Mouse (Mus musculus) cerebellum, adult 2 months (tissue): ENCODE data around the gene Mettl8. TPM values are rescaled to one million over a fixed set of nuclear protein-coding genes. Genes with fewer than 3 reads are reported as not detected.

Experiments used
- DNase-seq, 2 experiments: peaks; one replicate each; pipeline ENCODE4 v3.0.0; 2021
- H3K27ac ChIP-seq: fragments of 200-500 bp; 2 replicates; pipeline ENCODE4 v1.5.1; 2012; ENCODE audit warnings: low read length, control low read depth, inconsistent platforms; ENCODE audit not compliant: insufficient read depth
- H3K27me3 ChIP-seq: fragments of 200-500 bp; 2 replicates; pipeline ENCODE4 v1.6.1; 2012; ENCODE audit warnings: inconsistent platforms, mild to moderate bottlenecking, low read length, moderate library complexity; ENCODE audit not compliant: control insufficient read depth, insufficient read depth
- H3K4me1 ChIP-seq: fragments of 200-500 bp; 2 replicates; pipeline ENCODE4 v1.6.1; 2011; ENCODE audit warnings: low read length; ENCODE audit not compliant: control insufficient read depth, insufficient read depth
- H3K4me3 ChIP-seq: fragments of 200-500 bp; replicated peaks from 2 replicates; pipeline ENCODE3; 2011; ENCODE audit warnings: mild to moderate bottlenecking, low read depth, low read length, control low read depth; ENCODE audit not compliant: insufficient read depth
- CTCF ChIP-seq: fragments of 200-500 bp; IDR thresholded peaks from 2 replicates; pipeline ENCODE4 v1.5.1; 2011; ENCODE audit warnings: low read depth, mild to moderate bottlenecking, control low read depth, low read length, moderate library complexity, borderline replicate concordance; ENCODE audit not compliant: insufficient read depth
- POLR2A ChIP-seq: fragments of 200-500 bp; IDR thresholded peaks from 2 replicates; pipeline ENCODE4 v1.6.1; 2011; ENCODE audit warnings: low read length, control low read depth, borderline replicate concordance; ENCODE audit not compliant: insufficient read depth
- WGBS: fragments of 180-500 bp; shearing (Covaris S2); methylation state at CpG from one replicate; pipeline ENCODE4 v1.1.7; 2018; 5-methylcytosine and 5-hydroxymethylcytosine counted together
- polyA plus RNA-seq: library from polyadenylated mRNA; depleted of rRNA; stranded (reverse); fragments of >200 nt; gene quantifications from 2 replicates; pipeline ENCODE4 v1.2.3, GENCODE M21; 2012; rRNA removed

Mettl8 gene
- polyA plus RNA-seq, 1 experiment, result 14.6 TPM

- 72% methylated on average over 11 of the region's 11 CpGs for WGBS
- TF ChIP-seq CTCF, result no peak
- no peak for TF ChIP-seq POLR2A
- H3K27ac ChIP-seq, result no peak overlapping the region
These were observed 124.6 kb downstream of the Mettl8 start for GRCm38 (mm10) chr2:70930631-70931288.

GRCm38 (mm10) chr2:70929714-70930113, 125.7 kb downstream of the Mettl8 start:
- 72% methylated on average over 11 of the region's 11 CpGs for WGBS
- no peak for DNase-seq
- H3K4me3 ChIP-seq, result no peak overlapping the region
- TF ChIP-seq POLR2A (no peak), CTCF (no peak)
- no peaks in the 10 kb centered on the region for H3K27me3 ChIP-seq
- H3K4me1 ChIP-seq, result no peaks in the 10 kb centered on the region
- H3K27ac ChIP-seq, result no peak overlapping the region

More at GRCm38 (mm10) chr2:70930631-70931288, 124.6 kb downstream of the Mettl8 start:
- Histone ChIP-seq H3K27me3 (no peaks in the 10 kb centered on the region), H3K4me3 (no peak overlapping the region), H3K4me1 (no peaks in the 10 kb centered on the region)
- DNase-seq, result no peak

GRCm38 (mm10) chr2:70924049-70924448, 131.3 kb downstream of the Mettl8 start:
- no peak for DNase-seq
- Histone ChIP-seq H3K27ac (no peak overlapping the region), H3K27me3 (no peaks in the 10 kb centered on the region), H3K4me1 (no peaks in the 10 kb centered on the region), H3K4me3 (no peak overlapping the region)
- WGBS, result 96% methylated on average over 1 of the region's 1 CpGs
- no peak for TF ChIP-seq POLR2A
- no peak for TF ChIP-seq CTCF

GRCm38 (mm10) chr2:70922814-70923213, 132.6 kb downstream of the Mettl8 start:
- TF ChIP-seq CTCF (no peak), POLR2A (no peak)
- no peak for DNase-seq
- WGBS, result 74% methylated on average over 6 of the region's 6 CpGs

GRCm38 (mm10) chr2:70920937-70921596, 134.3 kb downstream of the Mettl8 start:
- no peak overlapping the region for H3K4me3 ChIP-seq
- no peaks in the 10 kb centered on the region for H3K4me1 ChIP-seq
- 62% methylated on average over 8 of the region's 8 CpGs for whole genome bisulfite sequencing
- DNase-seq, result no peak
- no peak overlapping the region for H3K27ac ChIP-seq
- H3K27me3 ChIP-seq, result no peaks in the 10 kb centered on the region
- TF ChIP-seq POLR2A, result no peak
- no peak for TF ChIP-seq CTCF

More at GRCm38 (mm10) chr2:70922814-70923213, 132.6 kb downstream of the Mettl8 start:
- H3K4me3 ChIP-seq, result no peak overlapping the region
- H3K27me3 ChIP-seq, result no peaks in the 10 kb centered on the region
- no peak overlapping the region for H3K27ac ChIP-seq
- H3K4me1 ChIP-seq, result no peaks in the 10 kb centered on the region

- DNase-seq, result no peak
These were observed 135.4 kb downstream of the Mettl8 start for GRCm38 (mm10) chr2:70919913-70920522.

GRCm38 (mm10) chr2:70918516-70918915, 136.9 kb downstream of the Mettl8 start:
- Histone ChIP-seq H3K27ac (no peak overlapping the region), H3K4me3 (no peak overlapping the region), H3K4me1 (no peaks in the 10 kb centered on the region), H3K27me3 (no peaks in the 10 kb centered on the region)
- no peak for DNase-seq
- WGBS, result 79% methylated on average over 2 of the region's 2 CpGs
- TF ChIP-seq CTCF, result no peak
- TF ChIP-seq POLR2A, result no peak

More at GRCm38 (mm10) chr2:70919913-70920522, 135.4 kb downstream of the Mettl8 start:
- no peak overlapping the region for H3K27ac ChIP-seq
- no peak overlapping the region for H3K4me3 ChIP-seq
- H3K4me1 ChIP-seq, result no peaks in the 10 kb centered on the region
- TF ChIP-seq CTCF, result no peak
- TF ChIP-seq POLR2A, result no peak
- no peaks in the 10 kb centered on the region for H3K27me3 ChIP-seq
- WGBS, result 46% methylated on average over 2 of the region's 2 CpGs

Other genes with a start within 250 kb of the Mettl8 start
- gene Tlk1, start 229.9 kb downstream of the Mettl8 start, polyA plus RNA-seq, result 28.2 and 30.4 TPM in 2 replicates
- 7.4 and 9.2 TPM in 2 replicates for gene Dcaf17, start 255 bp downstream of the Mettl8 start, polyA plus RNA-seq
- gene Cybrd1, start 62.3 kb upstream of the Mettl8 start, polyA plus RNA-seq, result 1.0 and 1.2 TPM in 2 replicates
- 129 and 130 TPM in 2 replicates for gene Dync1i2, start 156.1 kb upstream of the Mettl8 start, polyA plus RNA-seq